Mouse (Mus musculus) myocyte (in vitro differentiated cells): ENCODE data around the gene Itgb1bp1.

ENCODE experiments used
- E2F4 ChIP-seq: IDR thresholded peaks from one replicate; pipeline ENCODE4 v1.6.1; 2011; ENCODE audit warnings: mild to moderate bottlenecking, control low read depth, moderate library complexity; ENCODE audit not compliant: insufficient read depth
- MYOD1 ChIP-seq, 3 experiments: IDR thresholded peaks; one replicate each; pipeline ENCODE4 v1.6.1; 2011; ENCODE audit warnings: control low read depth in 2 of 3, low read depth in 2 of 3, mild to moderate bottlenecking in 2 of 3, moderate library complexity in 1 of 3; ENCODE audit not compliant: insufficient read length in 2 of 3, control insufficient read depth in 1 of 3
- MYOG ChIP-seq, 3 experiments: IDR thresholded peaks; one replicate each; pipeline ENCODE4 v1.6.1; 2011; ENCODE audit warnings: control low read depth in 2 of 3, low read depth in 2 of 3, mild to moderate bottlenecking in 2 of 3; ENCODE audit not compliant: insufficient read length in 2 of 3, control insufficient read depth in 1 of 3, insufficient read depth in 1 of 3
- POLR2A ChIP-seq: IDR thresholded peaks from one replicate; pipeline ENCODE4 v1.6.1; 2011; ENCODE audit warnings: low read depth, mild to moderate bottlenecking, control low read depth, moderate library complexity; ENCODE audit not compliant: insufficient read length
- POLR2AphosphoS2 ChIP-seq: IDR thresholded peaks from one replicate; pipeline ENCODE4 v1.6.1; 2011; ENCODE audit warnings: low read depth, control low read depth; ENCODE audit not compliant: insufficient read length
- SRF ChIP-seq: IDR thresholded peaks from one replicate; pipeline ENCODE4 v1.6.1; 2011; ENCODE audit warnings: low read depth; ENCODE audit not compliant: control insufficient read depth, insufficient read length
- TCF12 ChIP-seq: IDR thresholded peaks from one replicate; pipeline ENCODE4 v1.6.1; 2011; ENCODE audit warnings: mild to moderate bottlenecking, control low read depth; ENCODE audit not compliant: poor library complexity, insufficient read depth, severe bottlenecking
- USF1 ChIP-seq: IDR thresholded peaks from one replicate; pipeline ENCODE4 v1.6.1; 2011; ENCODE audit warnings: low read depth, mild to moderate bottlenecking, control low read depth, moderate library complexity

DNA sequence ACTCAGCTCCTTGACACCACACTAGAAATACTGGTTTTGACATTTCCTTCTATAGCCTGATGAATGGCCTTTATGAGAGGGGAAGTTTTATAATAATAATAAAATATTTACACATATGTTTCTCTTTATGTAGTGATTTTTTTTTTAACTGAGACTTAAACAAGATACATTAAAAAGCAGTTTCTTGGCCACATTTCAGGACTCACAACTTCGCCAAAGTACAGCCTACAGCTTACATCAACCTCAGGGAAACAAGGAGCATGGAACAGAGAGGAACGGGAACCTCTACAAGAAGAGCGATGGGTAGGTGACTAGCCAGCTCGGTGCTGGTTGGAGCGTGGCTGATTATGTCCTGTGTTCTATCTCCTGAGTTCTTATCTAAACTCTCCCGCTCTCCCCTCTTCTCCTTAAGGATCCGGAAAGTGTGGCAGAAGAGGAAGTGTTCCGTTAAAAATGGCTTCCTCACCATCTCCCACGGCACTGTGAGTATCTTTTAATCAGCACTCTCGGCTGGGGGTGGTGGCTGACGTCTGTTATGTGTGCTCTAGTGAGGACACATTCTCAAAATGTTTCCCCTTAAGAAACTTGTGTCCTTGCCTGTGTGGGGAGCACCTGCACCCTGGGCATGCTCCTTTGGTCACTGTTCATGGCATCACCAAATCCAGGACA lies 68.2 kb downstream of the Itgb1bp1 start:
- no peak for TF ChIP-seq TCF12
- TF ChIP-seq MYOD1 (IDR thresholded peaks at IDR 0.05; ENCODE audit: control insufficient read depth in 1 of 3, insufficient read length in 2 of 3, low read depth in 2 of 3), result no peak
- no peak for TF ChIP-seq POLR2A
- no peak for TF ChIP-seq SRF
- no peak for TF ChIP-seq MYOG (IDR thresholded peaks at IDR 0.05; ENCODE audit: control insufficient read depth in 1 of 3, insufficient read depth in 1 of 3, insufficient read length in 2 of 3, low read depth in 2 of 3)
- no peak for TF ChIP-seq USF1
- TF ChIP-seq POLR2AphosphoS2, result no peak
- no peak for TF ChIP-seq E2F4
